Mouse (Mus musculus): ENCODE measurements around the gene Aurkaip1.

Gene Aurkaip1

DNA sequence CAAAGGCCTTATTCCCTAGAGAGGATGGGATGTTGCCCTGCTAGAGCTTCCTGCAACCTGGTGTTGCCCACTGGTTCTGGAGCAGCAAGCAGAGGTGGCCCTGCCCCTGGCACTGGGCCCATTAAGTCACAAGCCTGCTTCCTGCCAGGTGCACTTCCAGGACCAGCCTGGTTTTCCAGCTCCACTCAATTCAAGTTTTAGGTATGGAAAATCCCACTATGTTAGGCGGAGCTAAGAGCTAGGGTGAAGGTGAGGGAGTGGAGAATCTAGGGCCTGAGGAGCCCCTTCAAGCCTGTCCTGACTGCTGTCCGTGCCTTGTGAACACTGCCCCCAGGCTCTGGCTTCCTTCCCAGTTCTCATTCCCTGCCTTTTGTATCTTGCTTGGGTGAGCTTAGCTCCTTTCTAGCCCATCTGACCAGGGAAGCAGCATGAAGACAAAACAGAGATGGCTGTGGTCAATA is 20.9 kb downstream of the Aurkaip1 start:
- DNase-seq (ENCODE audit: low read depth), result no peak

- no peak for DNase-seq (ENCODE audit: low read depth)
Measured at GRCm38 (mm10) chr4:155853421-155853820, 22.3 kb downstream of the Aurkaip1 start.

DNA sequence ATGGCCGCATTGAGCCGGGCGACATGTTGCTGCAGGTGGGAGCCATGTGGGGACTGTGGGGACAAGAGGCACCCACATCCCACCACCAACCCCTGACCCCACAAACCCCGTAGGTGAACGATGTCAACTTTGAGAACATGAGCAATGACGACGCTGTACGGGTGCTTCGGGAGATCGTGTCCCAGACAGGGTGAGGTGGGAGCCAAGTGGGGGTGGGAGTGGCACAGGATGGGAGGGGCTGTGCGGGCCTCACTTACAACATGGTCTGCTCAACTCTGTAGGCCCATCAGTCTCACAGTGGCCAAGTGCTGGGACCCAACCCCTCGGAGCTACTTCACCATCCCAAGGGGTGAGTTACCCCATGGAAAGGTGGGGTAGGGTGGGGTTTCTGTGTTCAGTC is 23.9 kb downstream of the Aurkaip1 start:
- no peak for DNase-seq (ENCODE audit: low read depth)

DNA sequence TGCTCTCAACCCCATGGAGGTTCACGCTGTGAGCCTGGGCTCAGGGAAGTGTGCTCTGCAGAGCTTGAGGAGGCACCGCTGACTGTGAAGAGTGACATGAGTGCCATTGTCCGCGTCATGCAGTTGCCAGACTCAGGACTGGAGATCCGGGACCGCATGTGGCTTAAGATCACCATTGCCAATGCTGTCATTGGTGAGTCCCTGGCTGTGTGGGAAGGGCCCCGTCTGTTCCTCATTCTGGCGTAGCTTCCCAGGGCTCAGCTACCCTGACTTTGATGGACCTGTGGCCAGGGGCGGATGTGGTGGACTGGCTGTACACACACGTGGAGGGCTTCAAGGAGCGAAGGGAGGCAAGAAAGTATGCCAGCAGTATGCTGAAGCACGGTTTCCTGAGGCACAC is 25.0 kb downstream of the Aurkaip1 start:
- DNase-seq (ENCODE audit: low read depth), result no peak

GRCm38 (mm10) chr4:155856881-155857280 is 25.8 kb downstream of the Aurkaip1 start:
- DNase-seq (ENCODE audit: low read depth), result no peak

DNA sequence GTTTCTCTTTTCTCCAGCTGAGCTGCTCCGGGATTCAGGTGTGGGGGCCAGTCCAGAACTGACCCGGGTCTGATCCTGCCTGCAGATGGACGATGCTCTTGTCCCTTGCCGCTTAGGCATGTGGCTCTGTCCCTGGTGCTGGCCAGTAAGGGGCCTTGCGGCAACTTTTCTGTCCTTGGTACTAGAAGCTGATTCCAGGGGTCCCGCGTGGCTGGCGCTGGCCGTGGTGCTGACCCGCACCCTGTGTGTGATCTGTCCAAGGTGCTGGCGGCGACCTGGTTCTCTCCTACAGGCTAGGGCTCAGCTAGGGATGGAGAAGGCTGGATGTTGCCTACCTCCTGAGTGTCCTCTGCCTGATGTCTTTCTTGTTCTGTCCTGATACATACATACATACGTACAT is 28.2 kb downstream of the Aurkaip1 start:
- DNase-seq (ENCODE audit: low read depth), result no peak

DNA sequence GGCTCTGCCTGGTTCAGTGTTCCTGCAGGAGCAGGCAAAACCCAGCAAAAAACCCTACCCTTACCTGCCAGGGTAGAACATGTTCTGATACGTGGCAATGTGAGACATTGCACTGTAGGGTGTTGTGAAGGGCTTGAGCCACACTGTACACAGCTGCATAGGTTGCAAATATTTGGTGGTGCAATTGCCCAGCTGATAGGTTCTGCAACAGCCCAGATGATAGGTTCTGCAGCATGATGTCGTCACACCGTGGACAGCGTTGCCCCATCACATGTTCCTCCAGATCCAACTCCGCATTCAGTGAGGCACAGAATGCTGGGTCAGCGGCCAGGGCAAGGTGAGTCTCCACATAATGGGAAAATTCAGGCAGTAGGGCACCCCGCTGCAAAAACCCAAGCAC is 30.7 kb downstream of the Aurkaip1 start:
- no peak for DNase-seq (ENCODE audit: low read depth)

- DNase-seq (ENCODE audit: low read depth), result no peak
Measured at GRCm38 (mm10) chr4:155863001-155863400, 31.9 kb downstream of the Aurkaip1 start, which contains the start of gene Tas1r3. Tas1r3 (minus strand) TSS chr4:155863362.

- no peak for DNase-seq (ENCODE audit: low read depth)
Measured at GRCm38 (mm10) chr4:155868614-155869298, 37.7 kb downstream of the Aurkaip1 start.

DNA sequence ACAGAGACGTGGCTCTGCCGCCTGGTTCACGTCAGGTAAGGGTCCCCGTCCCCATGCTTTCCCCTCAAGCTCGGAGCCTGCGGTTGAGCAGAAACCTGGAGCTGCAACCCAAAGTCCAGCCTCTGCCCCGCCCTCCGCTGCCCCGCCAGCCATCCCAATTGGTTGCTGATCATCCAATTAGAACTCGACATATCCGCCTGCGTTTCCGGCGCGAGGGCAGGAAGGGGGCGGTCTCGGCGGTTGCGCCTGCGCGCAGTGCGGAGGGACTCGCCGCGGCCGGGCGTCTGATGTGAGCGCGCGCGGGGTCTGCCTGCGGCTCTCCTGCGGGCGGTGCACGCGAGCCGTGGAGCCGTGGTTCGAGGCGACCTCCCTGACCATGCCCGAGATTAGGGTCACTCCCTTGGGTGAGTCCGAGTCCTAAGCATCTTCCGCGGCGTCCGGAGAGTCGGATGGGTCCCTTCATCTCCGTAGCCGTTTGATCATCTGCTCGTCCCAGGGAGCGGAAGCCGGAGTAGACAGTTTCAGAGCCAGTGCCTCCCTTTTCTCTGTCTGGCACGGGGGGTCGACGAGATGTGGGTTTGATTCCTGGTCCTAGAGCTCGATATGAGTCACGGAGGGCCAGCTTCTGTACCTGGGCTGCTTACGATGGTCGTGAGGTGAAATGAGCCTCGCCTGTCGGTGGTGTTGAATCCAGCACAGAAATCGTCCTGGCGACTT is 38.4 kb downstream of the Aurkaip1 start, which contains the start of the genes Cptp and Ints11:
Gene Cptp, minus strand, starts transcription at position 124 of the 717 bp plus-strand sequence.
Gene Ints11, plus strand, starts transcription at position 230 of the 717 bp plus-strand sequence.
- DNase-seq (ENCODE audit: low read depth), result peak; percentile 82

DNA sequence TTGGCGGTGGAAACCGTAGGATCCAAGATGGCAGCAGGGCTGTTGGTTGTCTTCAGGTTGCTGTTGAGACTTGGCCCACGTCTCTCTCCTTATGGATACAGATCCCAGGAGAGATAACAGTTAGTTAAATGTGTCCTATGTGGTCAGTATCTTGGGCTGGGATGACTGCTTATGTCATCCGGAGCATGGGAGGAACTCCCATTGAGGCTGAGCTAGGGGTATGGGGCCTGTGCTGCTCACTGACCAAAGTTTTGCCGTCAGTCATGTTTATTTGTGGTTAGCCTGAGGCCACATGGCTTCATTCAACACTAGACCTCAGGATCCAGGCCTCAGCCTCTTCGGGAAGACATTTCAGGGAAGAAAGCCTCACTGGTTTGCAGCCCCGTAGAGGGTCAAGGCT is 40.3 kb downstream of the Aurkaip1 start:
- DNase-seq (ENCODE audit: low read depth), result no peak
